Mouse (Mus musculus): ENCODE data around the gene Lyrm9. TPM values are rescaled to one million over a fixed set of nuclear protein-coding genes. Genes with fewer than 3 reads are reported as not detected.

Lyrm9 gene
- polyA plus RNA-seq, 1 experiment from 2014 or later = 13.9 TPM

GRCm38 (mm10) chr11:78803587-78804316 lies 22.6 kb upstream of the Lyrm9 start:
- ATAC-seq (ENCODE audit: insufficient read depth) (no peak), DNase-seq (no peak)
- no peaks in the 10 kb centered on the region for H3K27me3 ChIP-seq (ENCODE audit: insufficient read depth, low read length)
- no peak overlapping the region for H3K27ac ChIP-seq (ENCODE audit: low read depth)
- H3K4me1 ChIP-seq (ENCODE audit: insufficient read depth) = no peaks in the 10 kb centered on the region
- H3K36me3 ChIP-seq (ENCODE audit: insufficient read depth) = no peaks in the 10 kb centered on the region
- TF ChIP-seq CTCF (IDR thresholded peaks at IDR 0.05; ENCODE audit: low read depth) = no peak
- no peak overlapping the region for H3K4me3 ChIP-seq (ENCODE audit: low read depth, low read length)
- H3K9me3 ChIP-seq (ENCODE audit: low read depth, low read length) = no peaks in the 10 kb centered on the region
- no peak overlapping the region for H3K4me2 ChIP-seq
- 59% methylated on average over 14 of the region's 14 CpGs for WGBS
- H3K9ac ChIP-seq = no peak overlapping the region

- Histone ChIP-seq H3K36me3 (ENCODE audit: insufficient read depth) (no peaks in the 10 kb centered on the region), H3K27ac (ENCODE audit: low read depth) (no peak overlapping the region), H3K9ac (no peak overlapping the region), H3K4me2 (no peak overlapping the region), H3K4me1 (ENCODE audit: insufficient read depth) (no peaks in the 10 kb centered on the region), H3K27me3 (ENCODE audit: insufficient read depth, low read length) (no peaks in the 10 kb centered on the region), H3K4me3 (ENCODE audit: low read depth, low read length) (no peak overlapping the region), H3K9me3 (ENCODE audit: low read depth, low read length) (no peaks in the 10 kb centered on the region)
- DNase-seq = no peak
- ATAC-seq (ENCODE audit: insufficient read depth) = no peak
- WGBS = 85% methylated on average over 6 of the region's 6 CpGs
- TF ChIP-seq CTCF (IDR thresholded peaks at IDR 0.05; ENCODE audit: low read depth) = no peak
These were observed 21.8 kb upstream of the Lyrm9 start for GRCm38 (mm10) chr11:78804551-78804950.

- no peaks in the 10 kb centered on the region for H3K27me3 ChIP-seq (ENCODE audit: insufficient read depth, low read length)
- 62% methylated on average over 6 of the region's 6 CpGs for WGBS
- no peak overlapping the region for H3K9ac ChIP-seq
- H3K4me1 ChIP-seq (ENCODE audit: insufficient read depth) = no peaks in the 10 kb centered on the region
- no peak for ATAC-seq (ENCODE audit: insufficient read depth)
- no peaks in the 10 kb centered on the region for H3K36me3 ChIP-seq (ENCODE audit: insufficient read depth)
- H3K4me3 ChIP-seq (ENCODE audit: low read depth, low read length) = no peak overlapping the region
- H3K4me2 ChIP-seq = no peak overlapping the region
- DNase-seq = no peak
- no peak overlapping the region for H3K27ac ChIP-seq (ENCODE audit: low read depth)
- TF ChIP-seq CTCF (IDR thresholded peaks at IDR 0.05; ENCODE audit: low read depth) = no peak
- H3K9me3 ChIP-seq (ENCODE audit: low read depth, low read length) = no peaks in the 10 kb centered on the region
These were observed 21.2 kb upstream of the Lyrm9 start for GRCm38 (mm10) chr11:78805198-78805597.

- Histone ChIP-seq H3K4me1 (ENCODE audit: insufficient read depth) (no peaks in the 10 kb centered on the region), H3K36me3 (ENCODE audit: insufficient read depth) (no peaks in the 10 kb centered on the region), H3K27me3 (ENCODE audit: insufficient read depth, low read length) (no peaks in the 10 kb centered on the region), H3K4me3 (ENCODE audit: low read depth, low read length) (no peak overlapping the region), H3K27ac (ENCODE audit: low read depth) (no peak overlapping the region), H3K9ac (no peak overlapping the region), H3K4me2 (no peak overlapping the region), H3K9me3 (ENCODE audit: low read depth, low read length) (no peaks in the 10 kb centered on the region)
- ATAC-seq (ENCODE audit: insufficient read depth) = no peak
- 47% methylated on average over 9 of the region's 9 CpGs for WGBS
- no peak for DNase-seq
- TF ChIP-seq CTCF (IDR thresholded peaks at IDR 0.05; ENCODE audit: low read depth) = no peak
These were observed 20.7 kb upstream of the Lyrm9 start for GRCm38 (mm10) chr11:78805691-78806137.

GRCm38 (mm10) chr11:78807341-78808108 lies 18.9 kb upstream of the Lyrm9 start:
- DNase-seq (no peak), ATAC-seq (ENCODE audit: insufficient read depth) (no peak)
- no peak overlapping the region for H3K4me3 ChIP-seq (ENCODE audit: low read depth, low read length)
- H3K9me3 ChIP-seq (ENCODE audit: low read depth, low read length) = no peaks in the 10 kb centered on the region
- no peak overlapping the region for H3K4me2 ChIP-seq
- H3K9ac ChIP-seq = no peak overlapping the region
- H3K4me1 ChIP-seq (ENCODE audit: insufficient read depth) = no peaks in the 10 kb centered on the region
- H3K36me3 ChIP-seq (ENCODE audit: insufficient read depth) = no peaks in the 10 kb centered on the region
- no peaks in the 10 kb centered on the region for H3K27me3 ChIP-seq (ENCODE audit: insufficient read depth, low read length)
- 58% methylated on average over 6 of the region's 6 CpGs for WGBS
- H3K27ac ChIP-seq (ENCODE audit: low read depth) = no peak overlapping the region
- TF ChIP-seq CTCF (IDR thresholded peaks at IDR 0.05; ENCODE audit: low read depth) = no peak

GRCm38 (mm10) chr11:78809398-78809797 lies 17.0 kb upstream of the Lyrm9 start:
- Histone ChIP-seq H3K27ac (ENCODE audit: low read depth) (no peak overlapping the region), H3K36me3 (ENCODE audit: insufficient read depth) (no peaks in the 10 kb centered on the region), H3K4me3 (ENCODE audit: low read depth, low read length) (no peak overlapping the region), H3K9me3 (ENCODE audit: low read depth, low read length) (no peaks in the 10 kb centered on the region), H3K4me1 (ENCODE audit: insufficient read depth) (no peaks in the 10 kb centered on the region), H3K4me2 (no peak overlapping the region), H3K27me3 (ENCODE audit: insufficient read depth, low read length) (no peaks in the 10 kb centered on the region), H3K9ac (no peak overlapping the region)
- no peak for TF ChIP-seq CTCF (IDR thresholded peaks at IDR 0.05; ENCODE audit: low read depth)
- DNase-seq = peak; percentile 23
- ATAC-seq (ENCODE audit: insufficient read depth) = no peak

GRCm38 (mm10) chr11:78814461-78814941 lies 11.9 kb upstream of the Lyrm9 start:
- H3K9ac ChIP-seq = no peak overlapping the region
- no peak overlapping the region for H3K27ac ChIP-seq (ENCODE audit: low read depth)
- no peak overlapping the region for H3K4me3 ChIP-seq (ENCODE audit: low read depth, low read length)
- WGBS = 37% methylated on average over 7 of the region's 7 CpGs
- H3K36me3 ChIP-seq (ENCODE audit: insufficient read depth) = no peaks in the 10 kb centered on the region
- no peaks in the 10 kb centered on the region for H3K4me1 ChIP-seq (ENCODE audit: insufficient read depth)
- H3K9me3 ChIP-seq (ENCODE audit: low read depth, low read length) = no peaks in the 10 kb centered on the region
- H3K27me3 ChIP-seq (ENCODE audit: insufficient read depth, low read length) = no peaks in the 10 kb centered on the region
- no peak overlapping the region for H3K4me2 ChIP-seq
- TF ChIP-seq CTCF (IDR thresholded peaks at IDR 0.05; ENCODE audit: low read depth) = no peak
- DNase-seq (no peak), ATAC-seq (ENCODE audit: insufficient read depth) (no peak)

Measured in lung, embryonic 14.5 days (tissue).